Mouse (Mus musculus) spleen, postnatal 0 days (tissue): Measurements from ENCODE around the gene Pdgfd. TPM values are rescaled to one million over a fixed set of nuclear protein-coding genes. Genes with fewer than 3 reads are reported as not detected.

ENCODE experiments used
- polyA plus RNA-seq: library from polyadenylated mRNA; unstranded; fragments of >200 nt; fragmentation: Nextera tagmentation; extraction: Ambion mirVana; gene quantifications from 2 replicates; pipeline ENCODE4 v1.2.1, GENCODE M21; 2015

Pdgfd gene
- polyA plus RNA-seq: 4.5 and 4.8 TPM in 2 replicates

DNA sequence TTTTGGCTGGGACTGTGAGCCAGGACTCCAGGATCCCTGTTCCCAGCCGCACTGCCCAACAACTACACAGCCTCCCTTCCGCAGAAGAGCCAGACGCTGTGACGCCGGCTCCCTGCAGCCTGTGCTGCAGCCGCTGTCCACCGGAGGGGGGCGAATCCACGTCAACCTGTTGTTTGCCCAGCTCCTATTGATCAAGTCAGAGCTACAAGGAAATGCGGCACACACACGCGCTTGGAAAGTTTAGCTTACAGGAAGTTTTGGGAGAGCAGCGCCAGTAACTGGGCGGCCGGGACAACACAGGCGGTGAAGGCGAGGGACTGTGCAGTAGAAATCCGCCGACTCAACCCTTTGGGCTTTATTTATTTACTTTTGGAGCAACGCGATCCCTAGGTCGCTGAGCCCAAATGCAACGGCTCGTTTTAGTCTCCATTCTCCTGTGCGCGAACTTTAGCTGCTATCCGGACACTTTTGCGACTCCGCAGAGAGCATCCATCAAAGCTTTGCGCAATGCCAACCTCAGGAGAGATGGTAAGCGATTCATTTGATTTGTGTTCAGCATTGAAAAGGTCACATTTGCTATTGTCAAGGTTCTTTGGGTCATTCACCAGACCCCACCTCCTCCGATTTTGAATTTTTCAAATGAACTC is at the start of gene Pdgfd:
TSS of gene Pdgfd (plus strand) at position 194 of the 647 bp plus-strand sequence.

DNA sequence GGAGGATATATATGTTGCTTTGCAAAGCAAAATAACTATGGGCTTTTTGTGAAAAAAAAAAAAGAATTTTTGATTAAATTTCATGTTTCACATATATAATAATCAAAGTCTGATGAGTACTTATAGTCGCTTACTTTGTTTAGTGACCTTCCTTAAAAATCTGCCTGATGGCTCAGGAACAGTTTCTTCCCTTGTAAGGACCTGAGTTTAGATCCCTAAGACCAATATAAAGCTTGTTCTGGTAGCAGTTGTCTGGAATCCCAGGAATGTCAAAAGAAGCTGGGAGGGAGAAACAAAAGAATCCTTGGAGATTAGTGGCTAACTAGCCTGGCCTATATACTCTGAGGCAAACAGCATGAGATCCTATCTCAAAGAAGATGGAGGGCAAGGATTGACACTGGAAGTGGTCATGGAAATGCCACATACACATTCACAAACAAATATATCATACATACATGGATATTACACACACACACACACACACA is 101.5 kb downstream of the Pdgfd start, which contains the start of gene Ddi1:
TSS of gene Ddi1 (minus strand) at position 51 of the 485 bp plus-strand sequence.

Other genes starting within 250 kb of the Pdgfd start
- 0.04 and 0.07 TPM in 2 replicates for gene Ddi1, start 101.3 kb downstream of the Pdgfd start, polyA plus RNA-seq